Mouse (Mus musculus): ENCODE results near the gene Gtpbp8.

The Gtpbp8 gene

GRCm38 (mm10) chr16:44688507-44688906 lies 57.7 kb downstream of the Gtpbp8 start:
- DNase-seq (ENCODE audit: low spot score) = no peak

DNA sequence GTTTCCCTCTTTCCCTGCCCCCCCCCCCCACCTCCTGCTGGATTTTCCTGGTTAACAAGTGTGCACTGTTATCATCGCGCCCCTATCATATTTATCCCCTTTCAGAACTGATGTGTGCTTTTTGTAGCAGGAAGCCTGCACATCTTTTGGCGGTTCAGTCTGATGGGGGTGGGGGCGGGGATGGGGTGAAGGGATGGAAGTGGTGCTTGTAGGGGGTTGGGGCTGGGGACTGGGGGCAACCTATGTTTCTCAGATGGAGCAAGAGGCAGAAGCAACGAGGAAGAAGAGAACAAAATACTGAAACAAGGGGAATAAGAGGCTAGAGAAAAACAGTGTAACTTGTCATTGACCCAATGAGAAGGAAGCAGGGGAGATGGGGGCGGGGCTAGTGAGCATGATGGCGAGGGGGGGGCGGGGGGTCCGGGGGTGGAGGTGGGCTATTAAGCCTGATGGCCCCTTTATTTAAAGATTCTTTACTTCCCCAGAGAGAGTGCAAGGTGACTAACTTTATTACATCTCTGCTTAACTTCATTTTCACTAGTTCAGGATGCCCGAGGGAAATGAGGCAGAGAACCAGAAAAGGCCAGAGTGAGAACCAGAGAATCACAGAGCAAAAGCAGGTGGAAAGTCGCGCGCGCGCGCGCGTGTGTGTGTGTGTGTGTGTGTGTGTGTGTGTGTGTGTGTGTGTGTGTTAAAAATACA lies 58.3 kb downstream of the Gtpbp8 start:
- DNase-seq (ENCODE audit: low spot score) = no peak

- DNase-seq (ENCODE audit: low spot score) = no peak
These were observed 59.0 kb downstream of the Gtpbp8 start for GRCm38 (mm10) chr16:44686991-44687718.
